Mouse (Mus musculus) myocyte (in vitro differentiated cells): ENCODE measurements at regions not wholly inside any gene's neighbourhood (a gene's known extent, or its start where the extent isn't known, plus 50 kb on each side); places are given as distances from the start of the nearest gene placed in this dataset.
A peak's percentile ranks its signal among the peaks of the same experiment; 100 is the strongest.

Experiments
- H3K27me3 ChIP-seq: one replicate; pipeline ENCODE4 v1.6.1; 2011; ENCODE audit not compliant: control insufficient read depth, insufficient read depth, insufficient read length
- H3K36me3 ChIP-seq: one replicate; pipeline ENCODE4 v1.6.1; 2011; ENCODE audit not compliant: control insufficient read depth, insufficient read depth
- H3K4me2 ChIP-seq: one replicate; pipeline ENCODE4 v1.6.1; 2011; ENCODE audit warnings: low read depth, control low read depth
- H3K4me3 ChIP-seq: one replicate; pipeline ENCODE4 v1.5.1; 2011; ENCODE audit warnings: mild to moderate bottlenecking, control low read depth, moderate library complexity
- H3K79me2 ChIP-seq: one replicate; pipeline ENCODE4 v1.6.1; 2011; ENCODE audit not compliant: control insufficient read depth, insufficient read depth
- H3ac ChIP-seq: one replicate; pipeline ENCODE4 v1.6.1; 2011; ENCODE audit not compliant: control insufficient read depth, insufficient read length
- CEBPB ChIP-seq: IDR thresholded peaks from 2 replicates; pipeline ENCODE4 v1.6.1; 2011; ENCODE audit warnings: mild to moderate bottlenecking, moderate library complexity; ENCODE audit not compliant: poor library complexity, insufficient read depth, severe bottlenecking
- E2F4 ChIP-seq: IDR thresholded peaks from one replicate; pipeline ENCODE4 v1.6.1; 2011; ENCODE audit warnings: mild to moderate bottlenecking, control low read depth, moderate library complexity; ENCODE audit not compliant: insufficient read depth
- MAX ChIP-seq: IDR thresholded peaks from one replicate; pipeline ENCODE4 v1.6.1; 2011; ENCODE audit warnings: low read depth, mild to moderate bottlenecking, control low read depth
- MYOD1 ChIP-seq, 3 experiments: IDR thresholded peaks; one replicate each; pipeline ENCODE4 v1.6.1; 2011; ENCODE audit warnings: control low read depth in 2 of 3, low read depth in 2 of 3, mild to moderate bottlenecking in 2 of 3, moderate library complexity in 1 of 3; ENCODE audit not compliant: insufficient read length in 2 of 3, control insufficient read depth in 1 of 3
- MYOG ChIP-seq, 3 experiments: IDR thresholded peaks; one replicate each; pipeline ENCODE4 v1.6.1; 2011; ENCODE audit warnings: control low read depth in 2 of 3, low read depth in 2 of 3, mild to moderate bottlenecking in 2 of 3; ENCODE audit not compliant: insufficient read length in 2 of 3, control insufficient read depth in 1 of 3, insufficient read depth in 1 of 3
- POLR2A ChIP-seq: IDR thresholded peaks from one replicate; pipeline ENCODE4 v1.6.1; 2011; ENCODE audit warnings: low read depth, mild to moderate bottlenecking, control low read depth, moderate library complexity; ENCODE audit not compliant: insufficient read length
- POLR2AphosphoS2 ChIP-seq: IDR thresholded peaks from one replicate; pipeline ENCODE4 v1.6.1; 2011; ENCODE audit warnings: low read depth, control low read depth; ENCODE audit not compliant: insufficient read length
- REST ChIP-seq: IDR thresholded peaks from one replicate; pipeline ENCODE4 v1.6.1; 2011; ENCODE audit warnings: mild to moderate bottlenecking, control low read depth, moderate library complexity; ENCODE audit not compliant: insufficient read depth, insufficient read length
- SRF ChIP-seq: IDR thresholded peaks from one replicate; pipeline ENCODE4 v1.6.1; 2011; ENCODE audit warnings: low read depth; ENCODE audit not compliant: control insufficient read depth, insufficient read length
- TCF12 ChIP-seq: IDR thresholded peaks from one replicate; pipeline ENCODE4 v1.6.1; 2011; ENCODE audit warnings: mild to moderate bottlenecking, control low read depth; ENCODE audit not compliant: poor library complexity, insufficient read depth, severe bottlenecking
- TCF3 ChIP-seq: IDR thresholded peaks from one replicate; pipeline ENCODE4 v1.6.1; 2011; ENCODE audit warnings: low read depth, control low read depth; ENCODE audit not compliant: insufficient read length
- USF1 ChIP-seq: IDR thresholded peaks from one replicate; pipeline ENCODE4 v1.6.1; 2011; ENCODE audit warnings: low read depth, mild to moderate bottlenecking, control low read depth, moderate library complexity

- no peak for TF ChIP-seq POLR2AphosphoS2
- TF ChIP-seq REST: no peak
- TF ChIP-seq MAX: no peak
- TF ChIP-seq CEBPB: no peak
- TF ChIP-seq MYOG (IDR thresholded peaks at IDR 0.05; ENCODE audit: control insufficient read depth in 1 of 3, insufficient read depth in 1 of 3, insufficient read length in 2 of 3, low read depth in 2 of 3): no peak
- TF ChIP-seq E2F4: no peak
- no peak for TF ChIP-seq SRF
- TF ChIP-seq MYOD1 (IDR thresholded peaks at IDR 0.05; ENCODE audit: control insufficient read depth in 1 of 3, insufficient read length in 2 of 3, low read depth in 2 of 3): no peak
- TF ChIP-seq TCF12: no peak
- no peak for TF ChIP-seq TCF3
- no peak for TF ChIP-seq USF1
- TF ChIP-seq POLR2A: no peak
- H3K36me3 ChIP-seq: no peaks in the 10 kb centered on the region
- H3K79me2 ChIP-seq: no peaks in the 10 kb centered on the region
- H3K27me3 ChIP-seq: no peaks in the 10 kb centered on the region
- no peak overlapping the region for H3ac ChIP-seq
- no peak overlapping the region for H3K4me3 ChIP-seq
- H3K4me2 ChIP-seq: no peak overlapping the region
Observed at GRCm38 (mm10) chr14:48361820-48362219, 84.1 kb upstream of the Tmem260 start.

GRCm38 (mm10) chr14:48367006-48367405 is 78.9 kb upstream of the Tmem260 start:
- H3K4me3 ChIP-seq: no peak overlapping the region
- TF ChIP-seq CEBPB (no peak), MAX (no peak), SRF (no peak), POLR2AphosphoS2 (no peak), POLR2A (no peak), MYOD1 (IDR thresholded peaks at IDR 0.05; ENCODE audit: control insufficient read depth in 1 of 3, insufficient read length in 2 of 3, low read depth in 2 of 3) (no peak), USF1 (no peak), TCF3 (no peak), REST (no peak), TCF12 (no peak), E2F4 (no peak), MYOG (IDR thresholded peaks at IDR 0.05; ENCODE audit: control insufficient read depth in 1 of 3, insufficient read depth in 1 of 3, insufficient read length in 2 of 3, low read depth in 2 of 3) (no peak)
- H3K27me3 ChIP-seq: no peaks in the 10 kb centered on the region
- no peaks in the 10 kb centered on the region for H3K79me2 ChIP-seq
- no peak overlapping the region for H3ac ChIP-seq
- H3K4me2 ChIP-seq: no peak overlapping the region
- H3K36me3 ChIP-seq: no peaks in the 10 kb centered on the region

GRCm38 (mm10) chr14:48370322-48370721 is 75.6 kb upstream of the Tmem260 start:
- H3ac ChIP-seq: no peak overlapping the region
- peak overlapping the region; percentile 15 for H3K4me2 ChIP-seq
- H3K27me3 ChIP-seq: no peaks in the 10 kb centered on the region
- no peak overlapping the region for H3K4me3 ChIP-seq
- H3K36me3 ChIP-seq: no peaks in the 10 kb centered on the region
- H3K79me2 ChIP-seq: no peaks in the 10 kb centered on the region
- TF ChIP-seq USF1: no peak

GRCm38 (mm10) chr14:48371766-48372165 is 74.2 kb upstream of the Tmem260 start:
- no peaks in the 10 kb centered on the region for H3K27me3 ChIP-seq
- no peak overlapping the region for H3ac ChIP-seq
- no peak overlapping the region for H3K4me3 ChIP-seq
- TF ChIP-seq SRF (no peak), MAX (no peak), POLR2AphosphoS2 (no peak), TCF12 (no peak), MYOG (IDR thresholded peaks at IDR 0.05; ENCODE audit: control insufficient read depth in 1 of 3, insufficient read depth in 1 of 3, insufficient read length in 2 of 3, low read depth in 2 of 3) (no peak), MYOD1 (IDR thresholded peaks at IDR 0.05; ENCODE audit: control insufficient read depth in 1 of 3, insufficient read length in 2 of 3, low read depth in 2 of 3) (no peak)
- H3K4me2 ChIP-seq: no peak overlapping the region
- no peaks in the 10 kb centered on the region for H3K36me3 ChIP-seq
- no peaks in the 10 kb centered on the region for H3K79me2 ChIP-seq

GRCm38 (mm10) chr14:48376112-48376511 is 69.8 kb upstream of the Tmem260 start:
- Histone ChIP-seq H3K4me3 (no peak overlapping the region), H3ac (no peak overlapping the region), H3K27me3 (no peaks in the 10 kb centered on the region), H3K4me2 (no peak overlapping the region), H3K36me3 (no peaks in the 10 kb centered on the region), H3K79me2 (no peaks in the 10 kb centered on the region)
- TF ChIP-seq USF1: no peak
- no peak for TF ChIP-seq MYOD1 (IDR thresholded peaks at IDR 0.05; ENCODE audit: control insufficient read depth in 1 of 3, insufficient read length in 2 of 3, low read depth in 2 of 3)
